Mouse (Mus musculus): ENCODE data around the gene Slc27a3. TPM values are rescaled to one million over a fixed set of nuclear protein-coding genes. Genes with fewer than 3 reads are reported as not detected.

Gene Slc27a3
- polyA plus RNA-seq, 1 experiment: 3.7 TPM

DNA sequence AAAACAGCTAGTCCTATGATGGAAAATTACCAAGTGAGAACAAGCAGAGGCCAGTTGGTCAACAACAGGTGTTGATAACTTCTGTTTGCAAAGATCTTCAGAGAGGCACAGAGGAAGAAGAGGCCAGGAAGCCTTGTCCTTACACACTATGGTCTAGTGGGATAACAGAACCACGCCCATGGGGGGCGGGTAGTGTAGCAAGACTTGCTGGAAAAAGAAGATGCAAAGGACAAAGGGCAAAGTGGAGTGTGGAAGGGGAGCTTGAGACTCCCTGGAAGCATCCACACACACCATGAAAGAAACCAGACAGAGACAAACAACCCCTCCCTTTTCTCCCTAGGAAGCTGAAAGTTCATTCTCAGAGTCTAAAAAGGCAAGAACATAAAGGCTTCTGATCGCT, 39.8 kb upstream of the Slc27a3 start:
- Histone ChIP-seq H3K4me3 (ENCODE audit: low read depth, low read length) (no peak overlapping the region), H3K4me1 (ENCODE audit: control insufficient read depth, insufficient read depth, insufficient read length, low read length) (peaks cover 14% of the 10 kb centered on the region; the same call in 1 of the 2 replicates), H3K27me3 (ENCODE audit: control insufficient read depth, insufficient read depth, low read length) (no peaks in the 10 kb centered on the region), H3K36me3 (ENCODE audit: control insufficient read depth, insufficient read depth, low read length) (peaks cover 3% of the 10 kb centered on the region; the same call in 1 of the 2 replicates), H3K27ac (ENCODE audit: insufficient read depth, low read depth, low read length) (no peak overlapping the region)
- 52% methylated on average over 3 of the region's 3 CpGs for WGBS
- TF ChIP-seq POLR2A (IDR thresholded peaks at IDR 0.05; ENCODE audit: low read depth, low read length) (no peak), CTCF (IDR thresholded peaks at IDR 0.05; ENCODE audit: extremely low read depth, insufficient read length, insufficient replicate concordance, low read depth, low read length) (no peak)

DNA sequence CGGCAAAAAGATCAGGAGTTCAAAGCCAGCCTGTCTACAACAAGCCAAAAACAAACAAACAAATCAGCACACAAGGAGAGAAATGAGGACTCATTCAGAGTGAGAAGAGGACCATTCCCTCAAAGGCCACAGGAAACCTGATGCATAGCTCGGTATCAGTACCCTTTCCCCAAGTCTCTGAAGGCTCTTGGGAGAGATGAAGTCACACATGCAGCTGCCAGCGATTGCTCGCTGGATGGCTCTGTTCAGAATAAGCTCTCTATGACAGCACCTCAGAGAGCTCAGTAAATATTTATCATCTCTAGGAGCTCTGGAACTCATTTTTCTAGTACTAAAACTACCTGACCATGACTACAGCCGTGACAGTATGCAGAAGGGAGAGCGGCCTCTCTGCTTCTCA, 38.4 kb upstream of the Slc27a3 start:
- Histone ChIP-seq H3K36me3 (ENCODE audit: control insufficient read depth, insufficient read depth, low read length) (peaks cover 12% of the 10 kb centered on the region), H3K4me1 (ENCODE audit: control insufficient read depth, insufficient read depth, insufficient read length, low read length) (peaks cover 10% of the 10 kb centered on the region; the same call in 1 of the 2 replicates), H3K4me3 (ENCODE audit: low read depth, low read length) (no peak overlapping the region), H3K27me3 (ENCODE audit: control insufficient read depth, insufficient read depth, low read length) (no peaks in the 10 kb centered on the region), H3K27ac (ENCODE audit: insufficient read depth, low read depth, low read length) (no peak overlapping the region)
- WGBS: 76% methylated on average over 6 of the region's 6 CpGs
- no peak for TF ChIP-seq CTCF (IDR thresholded peaks at IDR 0.05; ENCODE audit: extremely low read depth, insufficient read length, insufficient replicate concordance, low read depth, low read length)
- TF ChIP-seq POLR2A (IDR thresholded peaks at IDR 0.05; ENCODE audit: low read depth, low read length): no peak

DNA sequence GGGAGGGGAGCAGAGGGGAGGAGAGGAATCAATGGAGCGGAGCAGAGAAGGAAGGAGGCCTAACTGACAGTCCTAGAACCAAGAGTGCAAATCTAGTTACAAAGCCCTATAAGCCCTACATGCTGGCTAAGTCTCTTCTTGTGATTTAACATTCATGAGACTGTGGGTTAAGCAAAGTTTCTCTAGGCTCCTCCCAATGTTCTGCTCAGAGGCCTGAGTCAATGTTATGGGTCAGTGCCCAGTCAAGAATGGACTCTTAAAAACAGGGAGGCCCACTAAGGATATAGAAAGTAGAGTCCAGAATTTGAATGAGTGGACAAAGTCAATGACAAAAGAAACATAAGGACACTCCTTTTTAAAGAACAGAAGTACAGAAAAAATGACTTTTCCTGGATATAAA, 37.8 kb upstream of the Slc27a3 start:
- peaks cover 10% of the 10 kb centered on the region; the same call in 1 of the 2 replicates for H3K4me1 ChIP-seq (ENCODE audit: control insufficient read depth, insufficient read depth, insufficient read length, low read length)
- H3K4me3 ChIP-seq (ENCODE audit: low read depth, low read length): no peak overlapping the region
- 88% methylated on average over 1 of the region's 1 CpGs for WGBS
- TF ChIP-seq POLR2A (IDR thresholded peaks at IDR 0.05; ENCODE audit: low read depth, low read length): no peak
- TF ChIP-seq CTCF (IDR thresholded peaks at IDR 0.05; ENCODE audit: extremely low read depth, insufficient read length, insufficient replicate concordance, low read depth, low read length): no peak
- H3K27me3 ChIP-seq (ENCODE audit: control insufficient read depth, insufficient read depth, low read length): no peaks in the 10 kb centered on the region
- peaks cover 15% of the 10 kb centered on the region for H3K36me3 ChIP-seq (ENCODE audit: control insufficient read depth, insufficient read depth, low read length)
- no peak overlapping the region for H3K27ac ChIP-seq (ENCODE audit: insufficient read depth, low read depth, low read length)

DNA sequence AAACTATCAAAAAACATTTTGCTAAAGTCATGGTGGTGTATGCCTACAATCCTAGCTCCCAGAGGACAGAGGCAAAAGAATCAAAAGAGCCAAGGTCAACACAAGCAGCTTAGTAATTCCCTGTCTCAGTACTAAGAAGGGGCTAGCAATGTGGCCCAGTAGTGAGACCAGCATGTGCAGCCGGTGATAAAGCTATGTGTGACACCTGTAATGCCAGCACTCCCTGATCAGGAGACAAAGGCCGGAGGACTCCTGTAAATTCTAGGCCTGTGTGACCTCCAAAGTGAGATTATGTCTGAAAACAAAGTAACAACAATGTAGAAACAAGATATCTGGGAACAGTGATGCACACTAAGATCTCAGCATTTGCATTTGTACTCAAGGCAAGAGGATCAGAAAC, 35.8 kb upstream of the Slc27a3 start:
- no peak overlapping the region for H3K27ac ChIP-seq (ENCODE audit: insufficient read depth, low read depth, low read length)
- peaks cover 4% of the 10 kb centered on the region; the same call in 1 of the 2 replicates for H3K4me1 ChIP-seq (ENCODE audit: control insufficient read depth, insufficient read depth, insufficient read length, low read length)
- H3K36me3 ChIP-seq (ENCODE audit: control insufficient read depth, insufficient read depth, low read length): peaks cover 27% of the 10 kb centered on the region
- H3K27me3 ChIP-seq (ENCODE audit: control insufficient read depth, insufficient read depth, low read length): no peaks in the 10 kb centered on the region
- TF ChIP-seq CTCF (IDR thresholded peaks at IDR 0.05; ENCODE audit: extremely low read depth, insufficient read length, insufficient replicate concordance, low read depth, low read length) (no peak), POLR2A (IDR thresholded peaks at IDR 0.05; ENCODE audit: low read depth, low read length) (no peak)
- WGBS: 85% methylated on average over 2 of the region's 2 CpGs
- no peak overlapping the region for H3K4me3 ChIP-seq (ENCODE audit: low read depth, low read length)

DNA sequence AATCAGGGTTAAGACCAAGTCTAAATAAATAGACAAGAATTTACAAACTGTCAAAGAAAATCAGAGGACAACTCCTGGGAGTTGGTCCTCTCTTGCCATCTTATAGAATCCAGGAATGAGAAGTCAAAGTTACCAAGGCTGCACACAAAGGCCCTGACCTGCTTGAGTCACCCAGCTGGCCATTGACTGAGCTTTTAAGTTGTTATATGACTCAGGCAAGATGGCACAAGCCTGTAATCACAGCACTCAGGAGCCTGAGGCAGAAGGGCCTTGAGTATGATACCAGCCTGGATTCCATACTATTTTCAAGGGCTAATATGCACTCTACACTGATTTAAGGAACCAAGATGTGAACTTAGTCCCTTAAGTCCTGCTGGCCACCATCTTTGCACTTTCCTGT, 33.8 kb upstream of the Slc27a3 start:
- Histone ChIP-seq H3K4me1 (ENCODE audit: control insufficient read depth, insufficient read depth, insufficient read length, low read length) (no peaks in the 10 kb centered on the region), H3K4me3 (ENCODE audit: low read depth, low read length) (no peak overlapping the region), H3K27ac (ENCODE audit: insufficient read depth, low read depth, low read length) (no peak overlapping the region), H3K36me3 (ENCODE audit: control insufficient read depth, insufficient read depth, low read length) (peaks cover 39% of the 10 kb centered on the region), H3K27me3 (ENCODE audit: control insufficient read depth, insufficient read depth, low read length) (no peaks in the 10 kb centered on the region)
- TF ChIP-seq CTCF (IDR thresholded peaks at IDR 0.05; ENCODE audit: extremely low read depth, insufficient read length, insufficient replicate concordance, low read depth, low read length) (no peak), POLR2A (IDR thresholded peaks at IDR 0.05; ENCODE audit: low read depth, low read length) (no peak)

DNA sequence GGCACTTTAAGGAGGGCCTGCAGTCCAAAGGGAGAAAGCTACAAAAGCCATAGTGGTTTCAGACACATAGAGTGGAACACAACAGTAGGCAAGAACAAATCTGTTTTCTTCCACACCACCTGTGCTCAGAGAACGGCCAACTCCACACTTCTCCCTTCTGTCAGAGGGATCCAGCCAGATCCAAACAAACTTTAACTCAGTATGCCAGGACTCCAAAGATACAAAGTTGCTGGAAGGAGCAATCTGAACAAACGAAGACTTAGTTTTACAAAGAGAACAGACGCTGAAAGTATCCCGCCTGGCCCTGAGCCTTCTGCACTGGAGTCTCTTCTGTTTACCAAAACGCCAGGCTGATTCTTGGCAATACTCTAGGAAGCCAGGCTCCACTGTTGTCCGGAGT, 31.0 kb upstream of the Slc27a3 start:
- no peaks in the 10 kb centered on the region for H3K27me3 ChIP-seq (ENCODE audit: control insufficient read depth, insufficient read depth, low read length)
- H3K4me3 ChIP-seq (ENCODE audit: low read depth, low read length): no peak overlapping the region
- H3K4me1 ChIP-seq (ENCODE audit: control insufficient read depth, insufficient read depth, insufficient read length, low read length): no peaks in the 10 kb centered on the region
- H3K27ac ChIP-seq (ENCODE audit: insufficient read depth, low read depth, low read length): no peak overlapping the region
- H3K36me3 ChIP-seq (ENCODE audit: control insufficient read depth, insufficient read depth, low read length): peaks cover 55% of the 10 kb centered on the region
- WGBS: 78% methylated on average over 6 of the region's 6 CpGs
- TF ChIP-seq CTCF (IDR thresholded peaks at IDR 0.05; ENCODE audit: extremely low read depth, insufficient read length, insufficient replicate concordance, low read depth, low read length) (no peak), POLR2A (IDR thresholded peaks at IDR 0.05; ENCODE audit: low read depth, low read length) (no peak)

DNA sequence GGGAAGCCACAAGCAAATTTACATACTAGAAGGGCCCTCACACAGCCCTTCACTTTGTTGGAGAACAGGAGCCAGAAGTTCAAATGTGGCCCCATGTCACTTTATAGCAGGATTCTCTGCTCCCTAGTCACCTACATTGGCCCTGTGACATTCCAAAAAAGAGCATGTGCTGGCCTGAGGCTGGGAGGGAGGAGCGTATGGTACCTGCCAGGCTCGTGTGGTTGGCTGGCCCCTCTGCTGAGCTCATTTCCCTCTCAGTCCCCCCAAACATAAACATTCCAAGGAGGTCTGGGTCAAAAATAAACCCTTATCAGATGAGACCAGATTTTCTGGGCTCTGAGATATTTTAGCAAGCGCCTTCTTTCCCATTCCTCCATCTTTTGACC, 23.3 kb upstream of the Slc27a3 start:
- H3K36me3 ChIP-seq (ENCODE audit: control insufficient read depth, insufficient read depth, low read length): peaks cover 60% of the 10 kb centered on the region
- WGBS: 87% methylated on average over 3 of the region's 3 CpGs

More for the DNA sequence above, 23.3 kb upstream of the Slc27a3 start:
- H3K27ac ChIP-seq (ENCODE audit: insufficient read depth, low read depth, low read length): no peak overlapping the region
- no peaks in the 10 kb centered on the region for H3K4me1 ChIP-seq (ENCODE audit: control insufficient read depth, insufficient read depth, insufficient read length, low read length)
- no peaks in the 10 kb centered on the region for H3K27me3 ChIP-seq (ENCODE audit: control insufficient read depth, insufficient read depth, low read length)
- TF ChIP-seq POLR2A (IDR thresholded peaks at IDR 0.05; ENCODE audit: low read depth, low read length) (no peak), CTCF (IDR thresholded peaks at IDR 0.05; ENCODE audit: extremely low read depth, insufficient read length, insufficient replicate concordance, low read depth, low read length) (no peak)
- no peak overlapping the region for H3K4me3 ChIP-seq (ENCODE audit: low read depth, low read length)
